Mouse (Mus musculus): ENCODE data around the gene Mageh1. TPM values are rescaled to one million over a fixed set of nuclear protein-coding genes. Genes with fewer than 3 reads are reported as not detected.
"Not testable (repeated sequence)": the region's sequence is repeated elsewhere in the genome, so short reads cannot be mapped to it uniquely, and the experiment has no call there.

The Mageh1 gene
- polyA plus RNA-seq (2017; shearing (Covaris generic)): 1 to 10 TPM; 1.0 to 3.1 (median 1.5) TPM

- ATAC-seq: peak; percentile 87
Measured at GRCm38 (mm10) chrX:153037087-153037971, at the start of gene Mageh1. Gene Mageh1 (minus strand): TSS chrX:153037575.

- peak; percentile 58 for ATAC-seq
Measured at GRCm38 (mm10) chrX:153037972-153038744, 783 bp upstream of the Mageh1 start.

- not testable (repeated sequence) for ATAC-seq
Measured at GRCm38 (mm10) chrX:153031547-153031946, 5.8 kb downstream of the Mageh1 start.

- ATAC-seq: not testable (repeated sequence)
Measured at GRCm38 (mm10) chrX:153025709-153026108, 11.7 kb downstream of the Mageh1 start.

DNA sequence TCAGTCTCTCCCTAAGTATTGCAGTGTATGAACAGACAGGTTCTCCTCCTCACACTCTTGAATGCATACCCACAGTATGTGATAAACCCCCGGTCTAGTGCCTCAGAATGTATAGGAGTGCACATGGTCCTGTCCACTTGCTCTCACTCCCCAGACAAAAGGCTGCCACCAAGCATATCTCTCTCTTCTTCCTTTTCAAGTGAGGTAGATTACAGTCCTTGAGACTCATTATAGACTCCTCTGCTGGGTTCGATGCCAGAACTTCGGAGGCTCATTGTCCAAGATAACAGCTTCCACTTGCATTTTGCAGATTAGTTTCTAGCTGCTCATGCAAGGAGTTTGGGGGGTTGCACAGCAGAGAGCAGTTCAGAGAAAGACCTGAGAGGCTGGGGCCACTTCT lies 12.1 kb downstream of the Mageh1 start:
- not testable (repeated sequence) for ATAC-seq

- no peak for ATAC-seq
Measured at GRCm38 (mm10) chrX:153007685-153008047, 29.7 kb downstream of the Mageh1 start.

DNA sequence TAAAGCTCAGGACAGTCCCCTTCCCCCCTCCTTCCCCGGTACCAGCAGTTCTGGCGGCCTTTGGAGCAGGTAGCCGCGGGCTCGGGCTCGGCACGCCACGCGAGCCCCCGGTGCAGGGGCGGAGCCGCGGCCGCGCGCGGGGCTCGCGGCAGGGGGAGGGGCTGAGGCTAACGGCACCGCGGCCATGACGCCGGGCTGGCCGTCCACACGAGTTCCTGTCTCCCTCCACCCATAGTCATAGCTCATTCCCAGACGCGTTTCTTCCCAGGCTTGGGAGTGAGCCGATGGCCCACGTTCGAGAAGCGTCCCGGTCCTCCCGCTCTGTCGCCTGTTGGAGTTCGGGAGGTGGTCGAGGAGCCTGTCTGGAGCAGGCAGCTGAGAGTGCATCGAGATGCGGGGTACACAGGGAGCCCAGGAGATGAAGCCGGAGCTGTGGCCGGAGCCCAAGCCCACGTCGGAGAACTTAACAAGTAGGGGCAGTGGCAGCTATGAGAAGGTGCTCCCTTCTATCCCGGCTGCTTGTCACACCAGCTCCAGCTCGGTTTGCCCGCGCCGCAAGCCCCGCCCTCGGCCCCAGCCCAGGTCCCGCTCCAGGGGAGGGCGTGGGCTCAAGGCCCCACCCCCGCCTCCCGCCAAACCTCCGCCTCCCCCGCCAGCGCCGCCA lies 30.2 kb downstream of the Mageh1 start:
- ATAC-seq: peak; percentile 64

DNA sequence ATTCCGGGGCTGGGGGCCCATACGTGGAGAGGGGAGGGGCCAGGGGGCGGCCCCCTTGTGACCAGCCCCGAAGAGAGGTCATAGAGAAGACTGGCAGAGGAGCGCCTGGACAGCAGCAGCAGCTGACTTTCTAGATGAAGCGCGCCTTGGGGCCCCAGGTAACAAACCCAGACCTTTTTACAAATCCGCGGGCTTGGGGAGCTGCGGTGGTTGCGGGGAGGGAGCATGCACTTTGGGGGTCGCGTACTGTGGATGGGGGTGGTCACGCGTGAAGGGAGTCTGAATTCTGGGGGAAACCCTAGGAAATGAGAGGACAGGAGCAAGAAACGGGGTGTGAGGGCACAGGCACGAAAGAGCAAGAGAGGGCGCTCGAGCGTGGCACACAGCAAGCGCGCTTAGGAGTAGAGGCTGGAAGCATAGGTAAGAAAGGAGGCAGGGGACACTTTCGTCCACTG lies 31.0 kb downstream of the Mageh1 start, which contains the start of gene Usp51:
Gene Usp51, plus strand, starts transcription at position 83 of the 455 bp plus-strand sequence.
- ATAC-seq: no peak

DNA sequence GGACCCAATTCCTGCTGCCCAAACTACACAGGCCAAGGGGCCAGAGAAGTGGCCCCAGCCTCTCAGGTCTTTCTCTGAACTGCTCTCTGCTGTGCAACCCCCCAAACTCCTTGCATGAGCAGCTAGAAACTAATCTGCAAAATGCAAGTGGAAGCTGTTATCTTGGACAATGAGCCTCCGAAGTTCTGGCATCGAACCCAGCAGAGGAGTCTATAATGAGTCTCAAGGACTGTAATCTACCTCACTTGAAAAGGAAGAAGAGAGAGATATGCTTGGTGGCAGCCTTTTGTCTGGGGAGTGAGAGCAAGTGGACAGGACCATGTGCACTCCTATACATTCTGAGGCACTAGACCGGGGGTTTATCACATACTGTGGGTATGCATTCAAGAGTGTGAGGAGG lies 41.3 kb downstream of the Mageh1 start:
- not testable (repeated sequence) for ATAC-seq

DNA sequence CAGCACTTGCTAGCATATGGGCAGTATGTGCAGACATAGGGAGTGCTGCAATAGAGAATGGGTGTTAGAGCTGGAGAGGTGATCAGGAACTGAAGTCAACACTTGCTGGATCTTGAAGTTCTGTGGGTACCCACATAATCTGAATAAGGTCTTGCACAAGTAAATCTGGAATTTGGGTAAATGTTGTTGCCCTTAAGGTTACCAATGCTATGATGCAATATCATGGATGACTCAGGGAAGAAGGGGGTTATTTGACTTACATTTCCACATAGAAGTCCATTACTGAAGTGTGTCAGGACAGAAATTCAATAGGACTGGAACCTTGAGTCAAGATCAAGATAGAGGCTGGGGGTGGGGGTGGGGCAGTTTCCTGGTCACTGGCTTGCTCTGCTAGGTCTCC lies 47.5 kb downstream of the Mageh1 start:
- ATAC-seq: not testable (repeated sequence)

Other genes with a start within 250 kb of the Mageh1 start
- under 1 TPM in 2 of 3 experiments, not detected in 1; 0.15 to 0.74 TPM for gene Usp51, start 31.1 kb downstream of the Mageh1 start, polyA plus RNA-seq (2017; shearing (Covaris generic))
- gene Foxr2, start 81.2 kb upstream of the Mageh1 start, polyA plus RNA-seq (2017; shearing (Covaris generic)): not detected
- gene Rragb, start 102.4 kb upstream of the Mageh1 start, polyA plus RNA-seq (2017; shearing (Covaris generic)): 1 to 10 TPM; 4.2 to 8.9 (median 6.6) TPM
- gene Klf8, start 199.9 kb upstream of the Mageh1 start, polyA plus RNA-seq (2017; shearing (Covaris generic)): 1 to 10 TPM in 2 of 3 experiments, under 1 TPM in 1; 0.85 to 2.5 (median 1.0) TPM